Mouse (Mus musculus) adipocyte (in vitro differentiated cells): Measurements from ENCODE around the gene Grik4.
"Not testable (repeated sequence)": the region's sequence is repeated elsewhere in the genome, so short reads cannot be mapped to it uniquely, and the experiment has no call there.

Source experiments
- DNase-seq: peaks from one replicate; pipeline ENCODE4 v3.0.0-alpha.2; 2016; ENCODE audit warnings: low spot score

Gene Grik4

GRCm38 (mm10) chr9:42943781-42944535 lies at the start of gene Grik4:
Grik4 (minus strand) TSS chr9:42944493.
- peak; percentile 14 for DNase-seq

- DNase-seq = no peak
Observed at GRCm38 (mm10) chr9:42993659-42994058, 49.4 kb upstream of the Grik4 start.

- no peak for DNase-seq
Observed at GRCm38 (mm10) chr9:42987988-42988387, 43.7 kb upstream of the Grik4 start.

- no peak for DNase-seq
Observed at GRCm38 (mm10) chr9:42968894-42969521, 24.7 kb upstream of the Grik4 start.

- no peak for DNase-seq
Observed at GRCm38 (mm10) chr9:42967731-42968130, 23.4 kb upstream of the Grik4 start.

GRCm38 (mm10) chr9:42964809-42965208 lies 20.5 kb upstream of the Grik4 start:
- DNase-seq = not testable (repeated sequence)

GRCm38 (mm10) chr9:42964366-42964765 lies 20.1 kb upstream of the Grik4 start:
- no peak for DNase-seq

GRCm38 (mm10) chr9:42962506-42962905 lies 18.2 kb upstream of the Grik4 start:
- no peak for DNase-seq

- DNase-seq = no peak
Observed at GRCm38 (mm10) chr9:42958401-42958800, 14.1 kb upstream of the Grik4 start.

- no peak for DNase-seq
Observed at GRCm38 (mm10) chr9:42948381-42948780, 4.1 kb upstream of the Grik4 start.

GRCm38 (mm10) chr9:42945174-42945573 lies 881 bp upstream of the Grik4 start:
- DNase-seq = no peak

GRCm38 (mm10) chr9:42944536-42945006 lies 278 bp upstream of the Grik4 start:
- peak; percentile 62 for DNase-seq

- no peak for DNase-seq
Observed at GRCm38 (mm10) chr9:42943057-42943529, 1.2 kb downstream of the Grik4 start.

- no peak for DNase-seq
Observed at GRCm38 (mm10) chr9:42942148-42942547, 2.1 kb downstream of the Grik4 start.

- DNase-seq = no peak
Observed at GRCm38 (mm10) chr9:42932146-42932545, 12.1 kb downstream of the Grik4 start.

- DNase-seq = no peak
Observed at GRCm38 (mm10) chr9:42927498-42927897, 16.8 kb downstream of the Grik4 start.

- no peak for DNase-seq
Observed at GRCm38 (mm10) chr9:42926564-42926963, 17.7 kb downstream of the Grik4 start.

GRCm38 (mm10) chr9:42921830-42922229 lies 22.5 kb downstream of the Grik4 start:
- no peak for DNase-seq

GRCm38 (mm10) chr9:42920190-42920589 lies 24.1 kb downstream of the Grik4 start:
- no peak for DNase-seq

GRCm38 (mm10) chr9:42917911-42918310 lies 26.4 kb downstream of the Grik4 start:
- no peak for DNase-seq

- no peak for DNase-seq
Observed at GRCm38 (mm10) chr9:42913201-42913600, 31.1 kb downstream of the Grik4 start.

- DNase-seq = no peak
Observed at GRCm38 (mm10) chr9:42908657-42909313, 35.5 kb downstream of the Grik4 start.

- no peak for DNase-seq
Observed at GRCm38 (mm10) chr9:42906995-42907394, 37.3 kb downstream of the Grik4 start.
